Mouse (Mus musculus) heart, postnatal 0 days (tissue): ENCODE measurements around the gene P2rx7.

Experiments used
- CTCF ChIP-seq: IDR thresholded peaks from 2 replicates; pipeline ENCODE4 v1.5.1; 2016; ENCODE audit warnings: antibody characterized with exemption, control low read depth, low read depth
- EP300 ChIP-seq: IDR thresholded peaks from 2 replicates; pipeline ENCODE4 v1.6.1; 2016; ENCODE audit warnings: antibody characterized with exemption, low read depth

GRCm38 (mm10) chr5:122700837-122701212 lies 57.1 kb downstream of the P2rx7 start:
- TF ChIP-seq CTCF (no peak), EP300 (no peak)
